Mouse (Mus musculus): ENCODE measurements around the gene Vmn2r90. TPM values are rescaled to one million over a fixed set of nuclear protein-coding genes. Genes with fewer than 3 reads are reported as not detected.
A peak's percentile ranks its signal among the peaks of the same experiment; 100 is the strongest.
"Not testable (repeated sequence)": the region's sequence is repeated elsewhere in the genome, so short reads cannot be mapped to it uniquely, and the experiment has no call there.

The Vmn2r90 gene
- not detected in 2 replicates for polyA plus RNA-seq (2015; fragmentation: Nextera tagmentation; extraction: Ambion mirVana)

DNA sequence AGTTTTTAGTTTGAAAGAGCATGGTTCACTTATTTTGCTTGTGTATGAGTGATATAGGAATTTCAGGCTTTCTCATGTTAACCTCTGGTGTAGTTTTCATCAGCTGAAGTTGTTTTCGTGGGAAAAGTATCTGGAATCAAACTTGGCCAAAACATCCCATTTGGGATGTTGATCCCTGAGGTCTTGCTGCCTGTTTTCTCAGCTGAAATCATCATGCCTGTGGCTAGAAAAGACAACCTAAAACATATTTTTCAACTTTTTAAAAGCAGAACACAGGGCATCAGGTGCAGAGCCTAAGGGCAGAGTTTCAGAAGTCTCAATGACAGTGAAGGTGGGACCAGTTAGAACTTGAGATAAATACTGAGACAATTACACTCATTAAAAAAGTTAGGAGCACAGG, at the start of gene Vmn2r90:
Gene Vmn2r90, plus strand, starts transcription at position 301 of the 400 bp plus-strand sequence.
- Histone ChIP-seq H3K4me3 (ENCODE audit: low read length) (no peak within 1 kb of the TSS), H3K36me3 (ENCODE audit: control insufficient read depth, insufficient read depth, low read length) (no peaks in the 10 kb centered on the region), H3K27me3 (replicated peaks; ENCODE audit: control insufficient read depth, insufficient read depth, low read length) (no peaks in the 10 kb centered on the region), H3K4me2 (ENCODE audit: low read length) (no peak within 1 kb of the TSS), H3K9ac (ENCODE audit: low read depth, low read length) (no peak within 1 kb of the TSS), H3K27ac (ENCODE audit: low read depth, low read length) (no peak within 1 kb of the TSS), H3K9me3 (ENCODE audit: control insufficient read depth, low read length) (no peaks in the 10 kb centered on the region), H3K4me1 (ENCODE audit: control insufficient read depth, insufficient read depth, low read depth, low read length) (no peaks in the 10 kb centered on the region)
- no peak for ATAC-seq
- 70% methylated on average over 1 of the region's 1 CpGs for WGBS

DNA sequence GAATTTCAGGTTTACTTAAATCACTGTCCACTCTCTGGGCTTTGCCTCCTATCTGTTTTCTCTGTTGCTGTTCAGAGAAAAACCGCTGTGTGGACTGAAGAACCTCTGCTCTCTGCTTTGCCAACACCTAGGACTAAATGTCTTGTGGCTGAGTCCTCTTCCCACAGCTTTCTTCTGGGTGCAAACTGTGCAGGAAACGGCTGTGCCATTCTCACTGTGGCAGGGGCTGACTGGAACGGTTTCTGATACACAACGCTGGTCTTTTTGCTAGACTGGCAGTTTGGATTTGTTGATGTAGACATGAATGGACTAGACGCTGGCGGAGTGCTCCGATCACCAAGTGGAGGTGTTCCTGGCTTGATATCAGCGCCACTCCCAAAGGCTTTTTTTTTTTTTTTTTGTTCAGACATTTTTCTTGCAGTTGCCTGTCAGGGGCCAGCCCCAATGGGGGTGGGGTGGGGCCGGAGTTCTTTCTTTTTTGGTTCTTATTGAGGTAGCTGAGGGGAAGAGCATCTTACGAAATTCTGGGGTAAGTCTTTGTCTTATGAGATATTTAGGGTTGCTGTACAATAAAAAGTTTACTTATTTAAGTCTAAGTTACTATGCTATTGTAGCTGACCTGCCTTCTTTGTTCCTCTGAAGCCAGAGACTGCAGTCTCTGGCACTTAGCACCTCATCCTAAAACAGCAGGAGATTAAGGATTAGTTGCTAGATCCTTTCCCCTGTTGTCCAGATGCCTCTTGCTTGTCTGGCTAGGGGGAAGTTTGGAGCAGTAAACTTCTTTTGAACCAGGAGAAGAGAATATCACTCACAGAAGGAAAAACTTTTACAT, 48.3 kb upstream of the Vmn2r90 start:
- H3K9ac ChIP-seq (ENCODE audit: low read depth, low read length): no peak overlapping the region
- 26% methylated on average over 10 of the region's 10 CpGs for WGBS
- no peaks in the 10 kb centered on the region for H3K4me1 ChIP-seq (ENCODE audit: control insufficient read depth, insufficient read depth, low read depth, low read length)
- H3K9me3 ChIP-seq (ENCODE audit: control insufficient read depth, low read length): no peaks in the 10 kb centered on the region
- H3K36me3 ChIP-seq (ENCODE audit: control insufficient read depth, insufficient read depth, low read length): no peaks in the 10 kb centered on the region
- peak overlapping the region; percentile 21; the same call in 1 of the 2 replicates for H3K4me2 ChIP-seq (ENCODE audit: low read length)
- H3K27ac ChIP-seq (ENCODE audit: low read depth, low read length): no peak overlapping the region
- ATAC-seq: no peak
- H3K27me3 ChIP-seq (replicated peaks; ENCODE audit: control insufficient read depth, insufficient read depth, low read length): no peaks in the 10 kb centered on the region
- no peak overlapping the region for H3K4me3 ChIP-seq (ENCODE audit: low read length)

GRCm38 (mm10) chr17:17655829-17656176, 47.7 kb upstream of the Vmn2r90 start:
- WGBS: 25% methylated on average over 2 of the region's 2 CpGs
- Histone ChIP-seq H3K9ac (ENCODE audit: low read depth, low read length) (no peak overlapping the region), H3K4me2 (ENCODE audit: low read length) (no peak overlapping the region), H3K4me1 (ENCODE audit: control insufficient read depth, insufficient read depth, low read depth, low read length) (no peaks in the 10 kb centered on the region), H3K4me3 (ENCODE audit: low read length) (no peak overlapping the region), H3K27ac (ENCODE audit: low read depth, low read length) (no peak overlapping the region), H3K36me3 (ENCODE audit: control insufficient read depth, insufficient read depth, low read length) (no peaks in the 10 kb centered on the region), H3K9me3 (ENCODE audit: control insufficient read depth, low read length) (no peaks in the 10 kb centered on the region), H3K27me3 (replicated peaks; ENCODE audit: control insufficient read depth, insufficient read depth, low read length) (no peaks in the 10 kb centered on the region)
- ATAC-seq: no peak

DNA sequence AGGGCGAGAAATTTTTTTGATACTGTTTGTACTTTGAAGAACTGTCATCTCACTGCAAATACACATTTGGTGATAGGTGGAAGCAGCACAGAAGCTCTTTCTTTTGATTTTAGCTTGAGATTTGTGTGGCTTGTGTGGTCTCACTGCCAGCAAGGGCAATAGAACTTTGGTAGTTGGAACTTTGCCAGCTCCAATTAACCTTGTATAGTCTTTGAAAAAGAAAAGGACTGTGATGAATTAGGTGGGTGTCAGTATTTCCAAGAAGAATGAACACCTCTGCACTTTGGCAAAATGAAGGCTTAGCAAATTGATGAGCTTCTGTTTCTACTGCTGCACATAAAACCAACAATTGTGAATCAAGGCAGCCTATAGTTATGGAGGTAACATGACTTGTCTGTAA, 24.8 kb upstream of the Vmn2r90 start:
- no peaks in the 10 kb centered on the region for H3K36me3 ChIP-seq (ENCODE audit: control insufficient read depth, insufficient read depth, low read length)
- no peak for ATAC-seq
- H3K9me3 ChIP-seq (ENCODE audit: control insufficient read depth, low read length): no peaks in the 10 kb centered on the region
- H3K27me3 ChIP-seq (replicated peaks; ENCODE audit: control insufficient read depth, insufficient read depth, low read length): no peaks in the 10 kb centered on the region
- no peak overlapping the region for H3K9ac ChIP-seq (ENCODE audit: low read depth, low read length)
- H3K4me1 ChIP-seq (ENCODE audit: control insufficient read depth, insufficient read depth, low read depth, low read length): no peaks in the 10 kb centered on the region
- 90% methylated on average over 1 of the region's 1 CpGs for WGBS
- no peak overlapping the region for H3K4me3 ChIP-seq (ENCODE audit: low read length)
- H3K27ac ChIP-seq (ENCODE audit: low read depth, low read length): no peak overlapping the region
- no peak overlapping the region for H3K4me2 ChIP-seq (ENCODE audit: low read length)

DNA sequence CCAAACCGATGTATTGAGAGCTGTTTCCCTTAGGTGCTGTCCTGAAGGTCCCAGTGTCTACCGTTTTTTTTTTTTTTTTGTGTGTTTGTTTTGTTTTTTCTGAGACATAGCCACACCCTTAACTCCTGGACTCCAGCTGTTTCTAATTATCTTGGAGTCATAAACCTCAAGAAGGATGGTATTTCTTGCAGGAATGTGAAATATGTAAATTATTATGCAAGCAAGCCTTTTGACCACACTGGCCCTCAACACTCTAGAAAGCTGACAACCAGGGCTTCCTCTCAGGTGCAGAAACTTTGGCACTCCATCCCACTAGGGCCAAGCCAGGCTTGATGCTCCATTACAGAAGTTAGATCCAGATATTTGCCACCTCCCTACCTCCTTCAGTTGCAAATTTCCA, 12.9 kb upstream of the Vmn2r90 start:
- Histone ChIP-seq H3K9me3 (ENCODE audit: control insufficient read depth, low read length) (no peaks in the 10 kb centered on the region), H3K4me1 (ENCODE audit: control insufficient read depth, insufficient read depth, low read depth, low read length) (no peaks in the 10 kb centered on the region), H3K4me3 (ENCODE audit: low read length) (no peak overlapping the region), H3K36me3 (ENCODE audit: control insufficient read depth, insufficient read depth, low read length) (no peaks in the 10 kb centered on the region), H3K9ac (ENCODE audit: low read depth, low read length) (no peak overlapping the region), H3K4me2 (ENCODE audit: low read length) (no peak overlapping the region), H3K27me3 (replicated peaks; ENCODE audit: control insufficient read depth, insufficient read depth, low read length) (no peaks in the 10 kb centered on the region), H3K27ac (ENCODE audit: low read depth, low read length) (no peak overlapping the region)
- ATAC-seq: no peak
- 62% methylated on average over 2 of the region's 2 CpGs for WGBS

GRCm38 (mm10) chr17:17732396-17732795, 28.8 kb downstream of the Vmn2r90 start:
- H3K9me3 ChIP-seq (ENCODE audit: control insufficient read depth, low read length); H3K4me3 ChIP-seq (ENCODE audit: low read length); ATAC-seq; H3K4me2 ChIP-seq (ENCODE audit: low read length); H3K9ac ChIP-seq (ENCODE audit: low read depth, low read length); H3K27ac ChIP-seq (ENCODE audit: low read depth, low read length); H3K4me1 ChIP-seq (ENCODE audit: control insufficient read depth, insufficient read depth, low read depth, low read length); H3K27me3 ChIP-seq (replicated peaks; ENCODE audit: control insufficient read depth, insufficient read depth, low read length); H3K36me3 ChIP-seq (ENCODE audit: control insufficient read depth, insufficient read depth, low read length): not testable (repeated sequence)
- WGBS: 76% methylated on average over 4 of the region's 4 CpGs

- H3K4me3 ChIP-seq (ENCODE audit: low read length): no peak overlapping the region
- H3K4me1 ChIP-seq (ENCODE audit: control insufficient read depth, insufficient read depth, low read depth, low read length): no peaks in the 10 kb centered on the region
- no peak overlapping the region for H3K9ac ChIP-seq (ENCODE audit: low read depth, low read length)
- WGBS: 75% methylated on average over 1 of the region's 1 CpGs
- no peak overlapping the region for H3K27ac ChIP-seq (ENCODE audit: low read depth, low read length)
- no peaks in the 10 kb centered on the region for H3K36me3 ChIP-seq (ENCODE audit: control insufficient read depth, insufficient read depth, low read length)
- no peaks in the 10 kb centered on the region for H3K27me3 ChIP-seq (replicated peaks; ENCODE audit: control insufficient read depth, insufficient read depth, low read length)
- no peak overlapping the region for H3K4me2 ChIP-seq (ENCODE audit: low read length)
- no peak for ATAC-seq
- H3K9me3 ChIP-seq (ENCODE audit: control insufficient read depth, low read length): no peaks in the 10 kb centered on the region
Measured at GRCm38 (mm10) chr17:17738635-17739034, 35.1 kb downstream of the Vmn2r90 start.

DNA sequence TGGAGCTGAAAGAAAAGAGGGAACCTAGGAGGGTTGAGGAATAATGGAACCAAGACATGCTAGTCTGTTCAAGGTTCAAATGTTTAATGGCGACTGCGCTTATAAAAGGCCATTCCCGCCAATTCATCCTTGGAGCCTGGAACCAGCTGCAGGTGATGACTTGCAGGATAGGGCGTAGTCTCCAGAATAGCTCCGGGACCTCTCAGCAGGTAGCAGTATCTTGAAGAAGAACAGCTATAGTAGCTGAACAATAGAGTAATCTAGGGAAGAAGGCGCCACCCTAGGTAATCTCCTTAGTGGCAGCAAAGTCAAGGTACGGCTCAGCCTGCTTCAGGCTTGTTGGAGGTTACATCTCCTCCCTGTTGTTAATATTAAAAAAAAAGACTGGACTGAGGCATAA, 35.8 kb downstream of the Vmn2r90 start:
- not testable (repeated sequence) for H3K9me3 ChIP-seq (ENCODE audit: control insufficient read depth, low read length); H3K27ac ChIP-seq (ENCODE audit: low read depth, low read length); H3K4me1 ChIP-seq (ENCODE audit: control insufficient read depth, insufficient read depth, low read depth, low read length); ATAC-seq; H3K36me3 ChIP-seq (ENCODE audit: control insufficient read depth, insufficient read depth, low read length); H3K27me3 ChIP-seq (replicated peaks; ENCODE audit: control insufficient read depth, insufficient read depth, low read length); H3K4me2 ChIP-seq (ENCODE audit: low read length); H3K4me3 ChIP-seq (ENCODE audit: low read length); H3K9ac ChIP-seq (ENCODE audit: low read depth, low read length)
- 94% methylated on average over 7 of the region's 7 CpGs for WGBS

GRCm38 (mm10) chr17:17739936-17740335, 36.4 kb downstream of the Vmn2r90 start:
- H3K9me3 ChIP-seq (ENCODE audit: control insufficient read depth, low read length); H3K36me3 ChIP-seq (ENCODE audit: control insufficient read depth, insufficient read depth, low read length); H3K4me3 ChIP-seq (ENCODE audit: low read length); H3K27ac ChIP-seq (ENCODE audit: low read depth, low read length); H3K4me1 ChIP-seq (ENCODE audit: control insufficient read depth, insufficient read depth, low read depth, low read length); H3K27me3 ChIP-seq (replicated peaks; ENCODE audit: control insufficient read depth, insufficient read depth, low read length); ATAC-seq; H3K4me2 ChIP-seq (ENCODE audit: low read length); H3K9ac ChIP-seq (ENCODE audit: low read depth, low read length): not testable (repeated sequence)
- WGBS: 81% methylated on average over 5 of the region's 5 CpGs

Data from hindbrain, embryonic 16.5 days (tissue).